Mouse (Mus musculus) cerebellum, adult 9-11 months (tissue): ENCODE data around the gene Cntnap5b.

ENCODE experiments used
- DNase-seq: peaks from one replicate; pipeline ENCODE4 v3.0.0; 2022

The Cntnap5b gene

GRCm38 (mm10) chr1:100180050-100180449, 407.5 kb downstream of the Cntnap5b start:
- DNase-seq = no peak

GRCm38 (mm10) chr1:100231980-100232608, 459.5 kb downstream of the Cntnap5b start:
- no peak for DNase-seq

GRCm38 (mm10) chr1:100251964-100252363, 479.4 kb downstream of the Cntnap5b start:
- no peak for DNase-seq

- DNase-seq = no peak
These were observed 538.1 kb downstream of the Cntnap5b start for GRCm38 (mm10) chr1:100310687-100311086.

- no peak for DNase-seq
These were observed 558.5 kb downstream of the Cntnap5b start for GRCm38 (mm10) chr1:100331066-100331465.

GRCm38 (mm10) chr1:100369415-100370113, 597.0 kb downstream of the Cntnap5b start:
- no peak for DNase-seq

- no peak for DNase-seq
These were observed 613.7 kb downstream of the Cntnap5b start for GRCm38 (mm10) chr1:100386252-100386651.

GRCm38 (mm10) chr1:100394034-100394433, 621.5 kb downstream of the Cntnap5b start:
- DNase-seq = no peak

- no peak for DNase-seq
These were observed 644.2 kb downstream of the Cntnap5b start for GRCm38 (mm10) chr1:100416658-100417224.

- no peak for DNase-seq
These were observed 657.6 kb downstream of the Cntnap5b start for GRCm38 (mm10) chr1:100430038-100430774.

- DNase-seq = no peak
These were observed 691.3 kb downstream of the Cntnap5b start for GRCm38 (mm10) chr1:100463877-100464276.

GRCm38 (mm10) chr1:100465226-100465625, 692.7 kb downstream of the Cntnap5b start:
- DNase-seq = no peak

- DNase-seq = no peak
These were observed 695.0 kb downstream of the Cntnap5b start for GRCm38 (mm10) chr1:100467595-100467994.

- no peak for DNase-seq
These were observed 737.3 kb downstream of the Cntnap5b start for GRCm38 (mm10) chr1:100509866-100510265.
